Mouse (Mus musculus): ENCODE results near the gene Dpep3.

DNA sequence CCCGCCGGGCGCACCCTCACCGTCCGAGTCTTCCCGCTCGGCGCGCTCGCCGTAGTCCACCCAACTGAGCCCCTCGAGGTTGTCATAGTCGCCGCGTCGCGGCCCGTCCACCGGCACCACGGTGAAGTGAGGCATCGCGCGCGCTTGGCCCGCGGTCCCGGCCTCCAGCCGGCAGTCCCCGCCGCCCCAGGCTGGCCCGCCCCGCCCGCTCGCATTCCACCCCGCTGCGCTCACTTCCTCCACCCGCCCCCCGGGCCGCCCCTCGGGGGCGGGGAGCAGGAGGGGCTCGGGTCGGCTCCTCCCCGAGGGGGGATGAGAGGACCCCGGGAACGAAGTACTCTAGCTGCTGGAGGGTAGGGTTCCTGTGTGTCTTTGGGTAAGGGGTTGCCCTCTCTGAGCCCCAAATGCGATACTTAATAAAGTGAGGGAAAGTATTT, 13.3 kb downstream of the Dpep3 start, which contains the start of gene Slc12a4:
- TF ChIP-seq CTCF (IDR thresholded peaks at IDR 0.05; ENCODE audit: extremely low read depth, insufficient read depth, low read length) (no peak), POLR2A (IDR thresholded peaks at IDR 0.05; ENCODE audit: extremely low read depth, insufficient read depth, low read length) (no peak)
